Mouse (Mus musculus) heart, embryonic 16.5 days (tissue): ENCODE data around the gene A3galt2. TPM values are rescaled to one million over a fixed set of nuclear protein-coding genes. Genes with fewer than 3 reads are reported as not detected.

Experiments
- ATAC-seq: fragments of 200-750 bp; cut with Nextera tagmentation; replicated peaks from 2 replicates; pipeline ENCODE4 v1.8.0; 2017; ENCODE audit warnings: moderate number of reproducible peaks; ENCODE audit not compliant: insufficient read depth, low FRiP score; ENCODE audit errors: extremely low read depth
- H3K27ac ChIP-seq: fragments of 300-500 bp; sonication (generic); 2 replicates; pipeline ENCODE4 v1.5.1; 2014; ENCODE audit warnings: mild to moderate bottlenecking, low read length, control low read depth, moderate library complexity
- H3K27me3 ChIP-seq: fragments of 300-500 bp; sonication (generic); 2 replicates; pipeline ENCODE4 v1.6.1; 2014; ENCODE audit warnings: low read length, mixed read lengths; ENCODE audit not compliant: control insufficient read depth, insufficient read depth
- H3K36me3 ChIP-seq: fragments of 300-500 bp; sonication (generic); 2 replicates; pipeline ENCODE4 v1.6.1; 2014; ENCODE audit not compliant: control insufficient read depth, insufficient read depth
- H3K4me1 ChIP-seq: fragments of 300-500 bp; sonication (generic); 2 replicates; pipeline ENCODE4 v1.6.1; 2014; ENCODE audit warnings: low read length, mixed read lengths; ENCODE audit not compliant: control insufficient read depth, insufficient read depth
- H3K4me2 ChIP-seq: fragments of 300-500 bp; sonication (generic); 2 replicates; pipeline ENCODE4 v1.6.1; 2014; ENCODE audit warnings: low read depth, mild to moderate bottlenecking, control low read depth, low read length
- H3K4me3 ChIP-seq: fragments of 300-500 bp; sonication (generic); 2 replicates; pipeline ENCODE4 v1.5.1; 2014; ENCODE audit warnings: mild to moderate bottlenecking, control low read depth, low read length
- H3K9ac ChIP-seq: fragments of 300-500 bp; sonication (generic); 2 replicates; pipeline ENCODE4 v1.6.1; 2014; ENCODE audit warnings: low read length, control low read depth
- H3K9me3 ChIP-seq: fragments of 300-500 bp; sonication (generic); replicated peaks from 2 replicates; pipeline ENCODE4 v1.6.1; 2016; ENCODE audit warnings: low read length; ENCODE audit not compliant: control insufficient read depth
- WGBS: fragments of 180-500 bp; shearing (Covaris S2); extraction: QIAGEN DNeasy Blood & Tissue Kit; methylation state at CpG from one replicate; pipeline ENCODE4 v1.1.7; 2014; 5-methylcytosine and 5-hydroxymethylcytosine counted together
- polyA plus RNA-seq: library from polyadenylated mRNA; unstranded; fragments of >200 nt; fragmentation: Nextera tagmentation; extraction: Ambion mirVana; gene quantifications from 2 replicates; pipeline ENCODE4 v1.2.1, GENCODE M21; 2015

Gene A3galt2
- polyA plus RNA-seq, result 0.04 and 0.11 TPM in 2 replicates

DNA sequence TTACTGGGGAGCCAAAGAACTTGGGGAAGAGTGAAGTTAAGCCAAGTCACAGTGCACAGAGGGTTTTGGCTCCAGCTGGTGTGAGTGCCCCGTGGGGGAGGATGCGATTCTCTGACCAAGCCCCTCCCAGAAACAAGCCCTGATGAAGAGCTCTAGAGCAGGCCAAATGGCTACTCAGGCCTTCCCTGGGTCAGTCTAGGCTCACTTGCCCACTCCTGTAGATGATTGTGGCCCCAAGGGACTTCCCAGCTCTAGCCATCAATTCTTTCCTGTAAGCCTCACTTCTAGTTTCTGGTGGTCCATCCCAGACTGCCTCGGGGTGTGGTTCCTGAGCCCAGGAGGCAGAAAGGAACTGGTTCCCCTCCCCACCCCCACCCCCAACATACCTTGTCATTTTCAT, at the start of gene A3galt2:
Gene A3galt2 (plus strand): TSS at position 301 of the 400 bp plus-strand sequence.
- peaks cover 35% of the 10 kb centered on the region for H3K36me3 ChIP-seq
- no peak within 1 kb of the TSS for H3K4me2 ChIP-seq
- no peak within 1 kb of the TSS for H3K9ac ChIP-seq
- 68% methylated on average over 3 of the region's 3 CpGs for WGBS
- no peak within 1 kb of the TSS for H3K4me3 ChIP-seq
- no peak within 1 kb of the TSS for H3K27ac ChIP-seq
- ATAC-seq, result no peak
- H3K9me3 ChIP-seq, result no peaks in the 10 kb centered on the region
- H3K27me3 ChIP-seq, result no peaks in the 10 kb centered on the region
- H3K4me1 ChIP-seq, result no peaks in the 10 kb centered on the region

DNA sequence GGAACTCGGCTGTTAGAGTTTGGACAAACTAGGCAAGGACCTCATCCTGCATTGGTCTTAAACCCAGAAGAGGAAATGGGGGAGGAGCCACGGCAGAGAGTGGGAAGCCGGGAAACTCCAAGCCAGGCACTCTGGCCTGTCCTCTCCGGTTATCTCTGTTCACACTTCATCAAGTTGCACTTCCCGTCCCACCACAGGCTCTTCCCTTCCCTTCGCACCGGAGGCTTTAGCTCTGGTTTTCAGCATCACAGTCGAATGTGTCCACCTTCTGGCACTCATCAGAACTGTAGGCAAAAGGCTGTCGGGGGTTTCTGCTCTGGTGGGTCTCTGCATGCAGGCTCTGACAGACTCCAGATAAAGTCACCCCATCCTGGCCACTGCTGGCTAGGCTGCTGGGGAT, 48.5 kb upstream of the A3galt2 start:
- peak overlapping the region; percentile 13; the same call in 1 of the 2 replicates for H3K4me2 ChIP-seq
- ATAC-seq, result peak; percentile 55; the same call in 1 of the 2 replicates
- H3K36me3 ChIP-seq, result no peaks in the 10 kb centered on the region
- peaks cover 11% of the 10 kb centered on the region for H3K4me1 ChIP-seq
- H3K27ac ChIP-seq, result no peak overlapping the region
- no peak overlapping the region for H3K9ac ChIP-seq
- H3K9me3 ChIP-seq, result no peaks in the 10 kb centered on the region
- peaks cover 21% of the 10 kb centered on the region for H3K27me3 ChIP-seq
- 5% methylated on average over 9 of the region's 9 CpGs for WGBS
- H3K4me3 ChIP-seq, result no peak overlapping the region

DNA sequence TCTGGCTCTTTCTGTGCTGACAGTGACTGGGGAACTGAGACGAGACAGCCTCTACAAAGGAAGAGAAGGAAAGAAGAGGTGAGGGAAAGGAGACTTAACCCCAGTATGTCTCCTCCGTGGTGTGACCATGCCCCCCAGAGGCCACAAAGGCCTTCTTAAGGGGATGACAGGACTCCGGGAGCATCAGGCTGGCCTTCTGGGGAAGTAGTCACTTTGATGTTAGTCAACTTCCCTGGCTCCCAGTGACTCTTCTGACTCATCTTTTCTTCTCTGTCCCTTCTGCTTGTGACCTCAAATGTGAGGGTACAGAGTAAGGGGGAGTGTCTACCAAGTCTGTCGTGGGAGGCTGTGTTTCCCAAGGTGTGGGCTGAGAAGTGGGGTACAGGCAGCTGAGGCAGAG, 47.8 kb upstream of the A3galt2 start:
- WGBS, result 30% methylated on average over 4 of the region's 4 CpGs
- Histone ChIP-seq H3K9me3 (no peaks in the 10 kb centered on the region), H3K4me3 (no peak overlapping the region), H3K27ac (no peak overlapping the region), H3K36me3 (no peaks in the 10 kb centered on the region), H3K4me1 (peaks cover 16% of the 10 kb centered on the region), H3K9ac (no peak overlapping the region), H3K4me2 (no peak overlapping the region), H3K27me3 (peaks cover 21% of the 10 kb centered on the region)
- ATAC-seq, result no peak

DNA sequence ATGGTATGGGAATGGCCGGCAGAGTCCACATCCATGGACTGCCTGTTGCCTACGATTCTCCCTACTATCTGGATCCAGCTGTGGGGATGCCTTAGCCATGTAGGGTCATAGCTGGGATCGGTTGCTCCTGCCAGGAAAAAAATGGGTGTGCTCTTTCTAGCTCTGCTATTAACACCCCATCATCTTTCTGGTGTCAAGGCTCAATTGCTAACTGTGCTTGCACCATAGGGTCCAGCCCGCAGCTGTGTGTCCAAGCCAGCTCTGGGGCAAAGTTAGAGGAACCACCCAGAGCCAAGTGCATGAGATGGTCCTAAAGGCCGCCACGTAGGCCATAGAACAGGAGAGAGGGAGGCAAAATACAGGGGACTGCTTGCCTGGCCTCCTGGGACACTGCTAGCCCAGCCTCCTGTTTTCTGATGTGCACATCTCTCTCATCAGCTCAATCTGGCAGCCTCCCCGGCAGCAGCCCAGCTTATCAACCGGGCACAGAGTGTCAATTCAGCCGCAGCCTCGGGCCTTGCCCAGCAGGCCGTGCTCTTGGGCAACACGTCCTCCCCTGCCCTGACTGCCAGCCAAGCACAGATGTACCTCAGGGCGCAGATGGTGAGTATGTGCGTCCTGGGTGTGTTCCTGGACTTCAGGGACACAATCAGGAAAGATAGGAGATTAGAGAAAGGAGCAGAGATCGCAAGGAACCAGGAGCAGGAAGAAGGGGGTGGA, 45.9 kb upstream of the A3galt2 start:
- H3K9me3 ChIP-seq, result no peaks in the 10 kb centered on the region
- no peak overlapping the region for H3K27ac ChIP-seq
- H3K36me3 ChIP-seq, result no peaks in the 10 kb centered on the region
- WGBS, result 69% methylated on average over 15 of the region's 15 CpGs
- no peak overlapping the region for H3K9ac ChIP-seq
- H3K4me2 ChIP-seq, result no peak overlapping the region
- H3K4me3 ChIP-seq, result no peak overlapping the region
- H3K4me1 ChIP-seq, result peaks cover 16% of the 10 kb centered on the region
- no peak for ATAC-seq
- peaks cover 21% of the 10 kb centered on the region for H3K27me3 ChIP-seq

DNA sequence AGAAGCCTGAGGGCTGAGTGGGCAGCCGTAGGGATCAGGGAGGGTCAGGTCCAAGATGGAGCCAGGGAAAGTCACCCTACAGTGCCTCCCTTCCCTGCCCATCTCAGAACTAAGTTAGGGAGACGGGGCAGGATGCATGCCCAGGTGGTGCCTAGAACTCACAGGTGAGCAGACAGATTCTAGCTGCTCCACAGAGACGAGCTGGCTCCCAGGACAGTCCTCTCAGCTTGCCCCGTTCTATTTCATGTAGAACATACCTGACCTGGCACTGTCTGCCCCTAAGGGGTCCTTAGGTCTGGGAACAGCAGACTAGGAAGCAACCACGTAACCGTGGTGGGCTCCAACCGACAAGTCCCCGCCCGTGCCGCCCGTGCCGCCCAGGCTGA, 45.4 kb upstream of the A3galt2 start:
- H3K9me3 ChIP-seq, result no peaks in the 10 kb centered on the region
- H3K27ac ChIP-seq, result no peak overlapping the region
- H3K36me3 ChIP-seq, result no peaks in the 10 kb centered on the region
- H3K9ac ChIP-seq, result no peak overlapping the region
- no peak overlapping the region for H3K4me3 ChIP-seq
- no peak overlapping the region for H3K4me2 ChIP-seq
- 85% methylated on average over 12 of the region's 12 CpGs for WGBS
- no peak for ATAC-seq
- peaks cover 21% of the 10 kb centered on the region for H3K27me3 ChIP-seq
- H3K4me1 ChIP-seq, result peaks cover 16% of the 10 kb centered on the region

DNA sequence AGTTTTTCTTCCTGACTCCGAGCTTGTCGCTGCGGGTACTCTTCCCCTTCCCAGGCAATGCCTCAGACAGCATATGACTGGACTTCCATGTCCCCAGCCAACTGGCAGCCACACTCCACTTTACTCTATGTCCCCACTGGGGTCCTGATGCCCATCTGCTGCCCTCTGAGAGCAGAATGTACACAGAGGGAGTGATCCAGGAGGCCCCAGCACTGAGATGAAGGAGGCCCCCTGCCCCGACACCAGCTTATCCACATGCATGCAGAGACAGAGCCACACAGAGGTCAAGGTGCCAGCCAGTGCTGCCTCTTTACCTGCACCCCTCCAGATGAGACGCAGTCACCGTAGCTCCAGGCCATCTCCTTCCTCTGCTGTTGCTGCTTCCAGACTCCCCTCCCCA, 44.9 kb upstream of the A3galt2 start:
- 84% methylated on average over 6 of the region's 6 CpGs for WGBS
- no peak overlapping the region for H3K27ac ChIP-seq

DNA sequence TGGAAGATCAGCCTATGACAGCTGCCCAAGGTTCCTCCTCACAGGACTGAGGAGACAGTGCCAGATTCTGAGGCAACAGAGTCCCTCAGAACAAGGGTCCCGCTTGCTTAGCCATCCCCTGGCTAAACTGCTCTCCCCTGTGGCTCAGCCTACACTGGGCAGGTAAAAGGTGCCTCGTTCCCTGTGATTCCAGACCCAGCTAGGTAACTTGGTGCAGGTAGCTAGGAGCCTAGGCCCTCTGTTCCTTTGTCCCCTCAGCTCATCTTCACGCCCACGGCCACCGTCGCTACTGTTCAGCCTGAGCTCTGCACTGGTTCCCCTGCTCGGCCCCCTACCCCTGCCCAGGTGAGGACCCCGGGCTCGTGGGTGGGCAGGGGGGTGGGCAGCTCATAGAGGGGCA, 44.4 kb upstream of the A3galt2 start:
- Histone ChIP-seq H3K9ac (no peak overlapping the region), H3K4me3 (no peak overlapping the region), H3K36me3 (no peaks in the 10 kb centered on the region), H3K4me1 (peaks cover 24% of the 10 kb centered on the region), H3K27me3 (peaks cover 21% of the 10 kb centered on the region), H3K9me3 (no peaks in the 10 kb centered on the region), H3K27ac (no peak overlapping the region), H3K4me2 (no peak overlapping the region)
- no peak for ATAC-seq
- 69% methylated on average over 9 of the region's 9 CpGs for WGBS

More for the DNA sequence above, 44.9 kb upstream of the A3galt2 start:
- Histone ChIP-seq H3K4me2 (no peak overlapping the region), H3K36me3 (no peaks in the 10 kb centered on the region), H3K4me1 (peaks cover 18% of the 10 kb centered on the region), H3K27me3 (peaks cover 21% of the 10 kb centered on the region), H3K4me3 (no peak overlapping the region), H3K9me3 (no peaks in the 10 kb centered on the region), H3K9ac (no peak overlapping the region)
- ATAC-seq, result no peak

DNA sequence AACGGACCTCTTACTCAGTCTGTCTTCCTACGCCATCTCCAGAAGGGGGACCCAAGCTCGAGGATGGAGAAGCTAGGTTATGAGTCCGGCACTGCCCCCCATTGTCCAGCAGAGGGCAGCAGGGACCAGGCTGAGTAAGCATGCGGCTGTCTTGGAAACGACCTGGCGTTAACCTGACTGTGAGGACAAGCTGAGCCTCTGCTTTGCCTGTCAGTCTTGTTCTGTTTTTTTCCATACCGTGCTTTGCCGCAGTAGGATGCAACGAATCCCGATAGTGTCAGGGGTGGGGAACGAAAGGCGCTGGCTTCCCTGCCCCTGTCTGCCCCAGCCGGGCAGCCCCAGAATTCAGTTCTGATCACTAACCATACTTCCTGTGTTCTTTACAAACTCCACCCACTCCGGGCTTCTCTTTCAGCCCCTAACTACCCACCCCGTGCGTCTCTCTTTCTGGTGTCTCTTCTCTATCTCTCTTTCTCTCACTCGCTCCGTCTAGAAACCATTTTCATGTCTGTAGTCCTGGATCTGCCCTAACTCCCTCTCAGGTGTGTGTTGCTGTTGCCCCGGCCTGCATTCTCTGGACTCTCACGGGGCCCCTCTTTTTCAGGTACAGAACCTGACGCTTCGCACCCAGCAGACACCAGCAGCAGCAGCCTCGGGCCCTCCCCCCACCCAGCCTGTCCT, 43.6 kb upstream of the A3galt2 start:
- no peak overlapping the region for H3K27ac ChIP-seq
- ATAC-seq, result peak; percentile 74
- H3K4me3 ChIP-seq, result peak overlapping the region; percentile 52
- H3K9me3 ChIP-seq, result no peaks in the 10 kb centered on the region
- peaks cover 21% of the 10 kb centered on the region for H3K27me3 ChIP-seq
- peaks cover 19% of the 10 kb centered on the region for H3K4me1 ChIP-seq
- H3K36me3 ChIP-seq, result no peaks in the 10 kb centered on the region
- 4% methylated on average over 24 of the region's 24 CpGs for WGBS
- H3K4me2 ChIP-seq, result peak overlapping the region; percentile 77
- peak overlapping the region; percentile 53 for H3K9ac ChIP-seq

DNA sequence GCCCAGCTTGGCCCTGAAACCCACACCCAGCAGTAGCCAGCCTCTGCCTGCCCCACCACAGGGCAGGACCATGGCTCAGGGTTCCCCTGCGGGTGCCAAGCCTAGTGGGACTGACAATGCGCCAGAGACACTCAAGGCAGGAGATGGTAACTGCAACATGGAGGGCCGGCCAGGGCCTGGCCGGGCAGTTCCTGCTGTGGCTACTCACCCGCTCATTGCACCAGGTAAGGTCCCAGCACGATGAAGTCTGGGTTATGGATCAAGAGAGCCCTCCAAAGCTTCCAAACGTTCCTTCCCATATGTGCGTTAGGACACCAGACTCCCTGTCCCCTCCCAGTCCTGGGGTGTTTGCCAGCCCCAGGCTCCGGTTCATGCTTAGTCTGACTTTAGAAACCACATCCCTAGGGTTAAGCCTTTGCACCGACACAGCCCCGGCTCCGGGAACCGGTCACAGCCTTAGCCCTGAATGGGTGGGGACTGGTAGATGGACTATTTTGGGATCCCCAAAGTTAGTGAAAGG, 43.0 kb upstream of the A3galt2 start:
- Histone ChIP-seq H3K27me3 (peaks cover 21% of the 10 kb centered on the region), H3K9ac (peak overlapping the region; percentile 53), H3K4me3 (peak overlapping the region; percentile 52), H3K4me1 (peaks cover 16% of the 10 kb centered on the region), H3K36me3 (no peaks in the 10 kb centered on the region), H3K4me2 (peak overlapping the region; percentile 77), H3K9me3 (no peaks in the 10 kb centered on the region), H3K27ac (no peak overlapping the region)
- ATAC-seq, result no peak
- 43% methylated on average over 13 of the region's 13 CpGs for WGBS
